Mouse (Mus musculus) urinary bladder, adult 18-20 months (tissue): ENCODE data around the gene Mlf1.

Source experiments
- DNase-seq, 2 experiments: peaks; one replicate each; pipeline ENCODE4 v3.0.0; 2022; ENCODE audit warnings: low spot score in 2 of 2, mixed read lengths in 2 of 2

The Mlf1 gene

GRCm38 (mm10) chr3:67373872-67374271, at the start of gene Mlf1:
Mlf1 (plus strand) TSS chr3:67374097.
- DNase-seq: peak; percentile 69 to 73

GRCm38 (mm10) chr3:67339558-67339957, 34.3 kb upstream of the Mlf1 start:
- no peak for DNase-seq

- no peak for DNase-seq
Measured at GRCm38 (mm10) chr3:67340921-67341320, 33.0 kb upstream of the Mlf1 start.

GRCm38 (mm10) chr3:67343004-67343662, 30.8 kb upstream of the Mlf1 start:
- no peak for DNase-seq

- DNase-seq: peak in 1 of 2 experiments; percentile 7
Measured at GRCm38 (mm10) chr3:67344599-67344998, 29.3 kb upstream of the Mlf1 start.

- DNase-seq: no peak
Measured at GRCm38 (mm10) chr3:67346674-67347073, 27.2 kb upstream of the Mlf1 start.

GRCm38 (mm10) chr3:67351406-67352127, 22.3 kb upstream of the Mlf1 start:
- no peak for DNase-seq

GRCm38 (mm10) chr3:67352128-67352762, 21.7 kb upstream of the Mlf1 start:
- DNase-seq: no peak

- DNase-seq: no peak
Measured at GRCm38 (mm10) chr3:67352763-67353149, 21.1 kb upstream of the Mlf1 start.

GRCm38 (mm10) chr3:67358376-67358775, 15.5 kb upstream of the Mlf1 start:
- DNase-seq: no peak

GRCm38 (mm10) chr3:67366087-67366892, 7.6 kb upstream of the Mlf1 start:
- DNase-seq: no peak

- no peak for DNase-seq
Measured at GRCm38 (mm10) chr3:67367481-67367880, 6.4 kb upstream of the Mlf1 start.

- DNase-seq: no peak
Measured at GRCm38 (mm10) chr3:67369407-67370079, 4.4 kb upstream of the Mlf1 start.

- DNase-seq: no peak
Measured at GRCm38 (mm10) chr3:67372194-67372593, 1.7 kb upstream of the Mlf1 start.

GRCm38 (mm10) chr3:67372781-67373180, 1.1 kb upstream of the Mlf1 start:
- DNase-seq: no peak

GRCm38 (mm10) chr3:67374360-67374778, 472 bp downstream of the Mlf1 start:
- no peak for DNase-seq

- no peak for DNase-seq
Measured at GRCm38 (mm10) chr3:67375063-67375462, 1.2 kb downstream of the Mlf1 start, which contains the start of gene Gm17402. Gm17402 (minus strand) TSS chr3:67375163.

- no peak for DNase-seq
Measured at GRCm38 (mm10) chr3:67378215-67378614, 4.3 kb downstream of the Mlf1 start.

- no peak for DNase-seq
Measured at GRCm38 (mm10) chr3:67429338-67429998, 55.6 kb downstream of the Mlf1 start.

- peak; percentile 78 to 81 for DNase-seq
Measured at GRCm38 (mm10) chr3:67429999-67430380, 56.1 kb downstream of the Mlf1 start, which contains the start of gene Gfm1. Gfm1 (plus strand) TSS chr3:67430096.

GRCm38 (mm10) chr3:67434011-67434410, 60.1 kb downstream of the Mlf1 start:
- DNase-seq: no peak
